Mouse (Mus musculus): ENCODE results near the gene Tceal8.
"Not testable (repeated sequence)": the region's sequence is repeated elsewhere in the genome, so short reads cannot be mapped to it uniquely, and the experiment has no call there.

The Tceal8 gene

GRCm38 (mm10) chrX:136172118-136172551 lies at the start of gene Tceal8:
Tceal8 (minus strand) TSS chrX:136172342.
- DNase-seq (ENCODE audit: low read depth, low spot score) = no peak

- no peak for DNase-seq (ENCODE audit: low read depth, low spot score)
Measured at GRCm38 (mm10) chrX:136216303-136216702, 44.2 kb upstream of the Tceal8 start.

DNA sequence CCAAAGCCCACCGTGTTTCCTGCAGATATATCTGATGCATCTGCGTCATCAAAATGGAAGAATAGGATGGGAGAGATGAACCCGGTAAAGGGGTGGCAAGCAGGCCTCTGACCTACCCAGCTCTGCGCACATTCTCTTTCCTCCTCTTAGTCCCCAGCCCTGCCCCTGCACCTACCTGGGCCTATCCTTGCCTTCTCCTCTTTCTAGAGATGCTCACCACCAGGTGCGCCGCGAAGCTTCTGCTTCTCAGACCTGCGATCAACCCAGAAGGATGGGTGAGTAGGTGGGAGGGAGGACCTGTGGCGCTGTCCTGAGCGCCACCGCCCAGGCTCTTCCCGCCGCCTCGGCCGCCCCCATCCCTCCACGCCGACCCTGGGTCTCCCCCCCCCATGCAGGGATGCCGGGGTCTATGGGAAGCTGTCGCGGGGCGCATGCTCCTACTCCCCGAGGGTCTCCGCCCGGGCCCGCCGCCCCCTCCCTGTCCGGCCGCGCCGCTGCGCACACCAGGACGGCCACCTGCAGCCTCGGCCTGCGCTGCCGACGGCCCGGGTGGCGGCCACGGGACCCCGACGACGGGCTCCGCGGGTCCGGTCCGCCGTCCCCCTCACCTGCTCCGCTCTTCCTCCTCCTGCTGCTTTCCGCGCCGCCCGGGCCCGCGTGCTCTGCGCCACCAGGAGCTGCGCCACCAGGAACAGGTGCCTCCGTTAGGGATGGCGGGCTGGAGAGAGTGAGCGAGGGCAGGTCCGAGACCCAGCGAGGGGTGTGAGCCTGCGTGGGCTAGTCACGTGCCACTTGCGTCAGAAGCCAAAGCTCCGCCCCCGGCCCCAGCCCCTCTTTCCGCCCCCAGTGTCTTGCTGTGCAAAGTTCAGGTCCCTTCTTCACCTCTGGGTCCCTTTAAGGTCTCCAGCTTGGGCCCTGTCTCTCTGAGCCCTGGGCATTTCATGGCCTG lies 42.9 kb upstream of the Tceal8 start, which contains the start of the genes Tceal7 and Bex1:
Gene Tceal7, plus strand, starts transcription at position 51 of the 949 bp plus-strand sequence.
Gene Bex1, minus strand, starts transcription at position 785 of the 949 bp plus-strand sequence.
- DNase-seq (ENCODE audit: low read depth, low spot score) = not testable (repeated sequence)

DNA sequence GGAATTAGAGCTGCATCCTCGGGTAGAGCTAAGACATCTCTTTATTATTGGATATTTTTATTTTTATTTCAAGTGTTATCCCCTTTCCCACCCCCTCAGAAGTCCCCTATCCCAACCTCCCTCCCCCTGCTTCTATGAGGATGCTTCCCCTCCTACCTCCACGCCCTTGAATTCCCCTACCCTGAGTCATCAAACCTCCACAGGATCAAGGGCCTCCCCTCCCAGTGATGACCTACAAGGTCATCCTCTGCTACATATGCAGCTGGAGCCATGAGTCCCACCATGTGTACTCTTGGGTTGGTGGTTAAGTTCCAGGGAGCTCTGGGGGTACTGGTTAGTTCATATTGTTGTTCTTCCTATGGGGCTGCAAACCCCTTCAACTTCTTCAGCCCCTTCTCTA lies 41.3 kb upstream of the Tceal8 start:
- DNase-seq (ENCODE audit: low read depth, low spot score) = no peak

DNA sequence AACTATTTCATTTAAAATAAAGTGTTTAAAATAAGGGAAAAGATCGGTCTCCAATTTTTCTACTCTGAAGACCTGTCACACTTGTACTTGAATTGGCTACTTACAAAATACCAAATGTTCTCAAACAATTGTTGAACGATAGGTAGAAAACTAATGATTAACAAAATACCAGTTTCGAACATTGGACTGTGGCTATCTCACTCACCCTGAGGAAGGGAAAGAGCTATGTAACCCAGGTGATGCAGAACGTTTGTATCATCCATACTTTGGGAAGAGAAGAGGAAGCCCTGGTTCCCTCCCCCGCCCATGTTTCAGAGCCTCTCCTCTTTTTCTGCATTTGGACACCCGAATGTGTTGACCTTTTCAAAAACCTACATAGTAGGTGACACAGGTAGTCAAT lies 32.3 kb upstream of the Tceal8 start:
- no peak for DNase-seq (ENCODE audit: low read depth, low spot score)

GRCm38 (mm10) chrX:136203664-136204066 lies 31.5 kb upstream of the Tceal8 start, which contains the start of gene Tceal5:
Tceal5 (minus strand) TSS chrX:136203876.
- no peak for DNase-seq (ENCODE audit: low read depth, low spot score)

- no peak for DNase-seq (ENCODE audit: low read depth, low spot score)
Measured at GRCm38 (mm10) chrX:136203257-136203656, 31.1 kb upstream of the Tceal8 start.

- DNase-seq (ENCODE audit: low read depth, low spot score) = peak; percentile 24
Measured at GRCm38 (mm10) chrX:136196873-136197272, 24.7 kb upstream of the Tceal8 start.

- no peak for DNase-seq (ENCODE audit: low read depth, low spot score)
Measured at GRCm38 (mm10) chrX:136195193-136195944, 23.2 kb upstream of the Tceal8 start.

GRCm38 (mm10) chrX:136183107-136183506 lies 11.0 kb upstream of the Tceal8 start:
- DNase-seq (ENCODE audit: low read depth, low spot score) = no peak

- no peak for DNase-seq (ENCODE audit: low read depth, low spot score)
Measured at GRCm38 (mm10) chrX:136180897-136181553, 8.9 kb upstream of the Tceal8 start.

- no peak for DNase-seq (ENCODE audit: low read depth, low spot score)
Measured at GRCm38 (mm10) chrX:136172786-136173185, 644 bp upstream of the Tceal8 start.

DNA sequence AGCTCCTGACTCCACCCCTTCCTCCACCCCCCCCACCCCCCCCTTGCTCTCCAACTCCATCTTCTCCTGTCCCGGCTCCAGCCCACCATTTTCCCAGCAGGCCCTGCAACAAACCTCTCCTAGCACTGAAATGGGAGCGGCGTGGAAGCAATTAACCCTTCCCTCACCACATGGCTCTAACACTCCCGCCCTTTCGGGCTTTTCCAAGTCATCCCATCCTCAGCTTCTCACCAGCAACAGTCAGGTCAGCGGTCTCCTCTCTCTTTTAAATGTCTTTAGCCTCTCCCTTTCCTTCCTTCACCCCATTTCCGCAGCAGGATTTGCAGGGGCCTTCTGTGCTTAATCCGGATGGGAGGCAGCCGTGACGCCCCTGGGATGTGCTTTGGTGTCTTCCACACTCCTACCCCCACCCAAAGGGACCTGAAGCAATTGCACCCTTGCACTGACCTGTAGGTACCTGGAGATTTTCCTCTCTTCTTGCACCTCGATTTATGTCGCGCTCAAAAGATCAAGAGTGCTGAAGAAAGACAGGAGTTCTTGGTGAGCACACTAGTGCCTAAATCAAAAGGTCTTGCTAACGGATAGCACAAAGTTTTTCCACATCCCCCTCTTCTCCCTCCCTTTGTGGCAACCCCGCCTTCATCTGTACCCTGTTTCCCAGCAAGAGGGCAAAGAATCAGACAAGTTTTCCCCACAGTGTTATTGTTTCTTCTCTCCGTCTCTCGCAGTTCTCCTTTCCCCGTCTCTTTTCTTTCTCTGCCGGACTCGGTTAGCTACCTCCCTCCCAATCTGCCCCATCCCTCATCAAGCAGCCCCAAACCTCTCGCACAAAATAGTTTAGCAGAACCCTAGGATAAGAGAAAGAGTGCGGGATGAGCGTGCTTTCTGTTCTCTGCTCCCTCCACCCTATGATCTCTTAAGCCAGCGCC lies 689 bp downstream of the Tceal8 start:
- no peak for DNase-seq (ENCODE audit: low read depth, low spot score)

DNA sequence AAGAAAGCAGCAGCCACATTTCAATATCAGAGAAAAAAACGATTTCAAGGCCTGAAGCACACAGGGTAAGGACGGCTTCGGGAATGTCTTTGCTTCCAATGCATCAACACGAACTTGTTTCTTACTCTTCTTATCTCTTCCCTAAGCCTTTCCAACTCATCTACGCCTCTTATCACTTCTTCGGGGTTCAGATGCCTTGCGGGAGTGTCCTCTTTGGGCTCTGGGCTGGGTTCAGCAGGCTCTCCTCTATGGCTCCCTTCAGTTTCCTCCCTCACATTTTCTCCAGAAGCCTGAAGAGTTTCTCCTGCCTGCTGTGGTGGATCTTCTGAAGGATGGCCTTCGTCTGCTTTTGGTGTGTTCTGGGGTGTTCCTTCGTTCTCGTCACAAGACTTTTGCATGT lies 1.5 kb downstream of the Tceal8 start:
- DNase-seq (ENCODE audit: low read depth, low spot score) = no peak

- DNase-seq (ENCODE audit: low read depth, low spot score) = no peak
Measured at GRCm38 (mm10) chrX:136144195-136144594, 27.9 kb downstream of the Tceal8 start.

- no peak for DNase-seq (ENCODE audit: low read depth, low spot score)
Measured at GRCm38 (mm10) chrX:136143711-136144110, 28.4 kb downstream of the Tceal8 start.

DNA sequence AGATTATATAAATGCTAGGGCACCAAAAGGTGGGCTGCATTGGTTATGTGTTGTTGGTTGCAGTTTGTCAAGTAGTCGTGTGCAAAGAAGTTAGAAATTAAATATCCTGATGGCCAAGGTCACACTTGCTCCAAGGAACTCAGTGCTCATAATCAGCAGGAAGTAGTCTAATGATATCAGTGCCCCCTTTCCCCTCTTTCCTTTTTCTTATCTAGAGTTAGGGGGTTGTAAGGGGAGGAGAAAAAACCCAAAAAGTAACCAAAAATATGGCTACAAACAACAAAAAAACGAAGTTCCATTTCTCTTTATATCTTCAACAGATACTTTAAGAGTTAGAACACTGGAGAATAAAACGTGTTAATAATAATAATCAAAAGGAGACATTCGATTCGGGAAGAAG lies 30.8 kb downstream of the Tceal8 start:
- no peak for DNase-seq (ENCODE audit: low read depth, low spot score)

GRCm38 (mm10) chrX:136139640-136140004 lies 32.5 kb downstream of the Tceal8 start:
- DNase-seq (ENCODE audit: low read depth, low spot score) = not testable (repeated sequence)

DNA sequence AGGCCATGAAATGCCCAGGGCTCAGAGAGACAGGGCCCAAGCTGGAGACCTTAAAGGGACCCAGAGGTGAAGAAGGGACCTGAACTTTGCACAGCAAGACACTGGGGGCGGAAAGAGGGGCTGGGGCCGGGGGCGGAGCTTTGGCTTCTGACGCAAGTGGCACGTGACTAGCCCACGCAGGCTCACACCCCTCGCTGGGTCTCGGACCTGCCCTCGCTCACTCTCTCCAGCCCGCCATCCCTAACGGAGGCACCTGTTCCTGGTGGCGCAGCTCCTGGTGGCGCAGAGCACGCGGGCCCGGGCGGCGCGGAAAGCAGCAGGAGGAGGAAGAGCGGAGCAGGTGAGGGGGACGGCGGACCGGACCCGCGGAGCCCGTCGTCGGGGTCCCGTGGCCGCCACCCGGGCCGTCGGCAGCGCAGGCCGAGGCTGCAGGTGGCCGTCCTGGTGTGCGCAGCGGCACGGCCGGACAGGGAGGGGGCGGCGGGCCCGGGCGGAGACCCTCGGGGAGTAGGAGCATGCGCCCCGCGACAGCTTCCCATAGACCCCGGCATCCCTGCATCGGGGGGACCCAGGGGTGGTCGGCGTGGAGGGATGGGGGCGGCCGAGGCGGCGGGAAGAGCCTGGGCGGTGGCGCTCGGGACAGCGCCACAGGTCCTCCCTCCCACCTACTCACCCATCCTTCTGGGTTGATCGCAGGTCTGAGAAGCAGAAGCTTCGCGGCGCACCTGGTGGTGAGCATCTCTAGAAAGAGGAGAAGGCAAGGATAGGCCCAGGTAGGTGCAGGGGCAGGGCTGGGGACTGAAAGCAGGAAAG lies 33.1 kb downstream of the Tceal8 start, which contains the start of gene Bex4:
Gene Bex4, plus strand, starts transcription at position 170 of the 813 bp plus-strand sequence.
- DNase-seq (ENCODE audit: low read depth, low spot score) = not testable (repeated sequence)

DNA sequence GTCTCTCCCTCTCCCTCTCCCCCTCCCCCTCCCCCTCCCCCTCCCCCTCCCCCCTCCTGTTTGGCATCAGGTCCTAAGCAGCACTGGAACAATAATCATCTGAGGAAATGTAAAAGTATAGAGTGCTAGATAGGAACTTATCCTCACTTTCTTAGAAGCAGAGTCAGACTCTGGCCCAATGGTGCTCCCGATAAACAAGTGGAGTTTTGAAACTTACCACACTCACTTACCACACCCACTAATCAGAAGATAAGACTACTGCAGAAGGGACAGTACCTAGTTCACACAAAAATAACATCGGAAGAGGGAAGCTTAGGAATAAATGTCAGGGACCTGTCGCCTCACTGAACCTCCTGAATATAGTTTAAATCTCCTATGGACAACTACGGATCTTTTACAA lies 36.6 kb downstream of the Tceal8 start:
- DNase-seq (ENCODE audit: low read depth, low spot score) = no peak

Data from A20 (cell line).